Mouse (Mus musculus) myocyte (in vitro differentiated cells): ENCODE measurements at regions not wholly inside any gene's neighbourhood (a gene's known extent, or its start where the extent isn't known, plus 50 kb on each side); places are given as distances from the start of the nearest gene placed in this dataset.

ENCODE experiments used
- H3K27me3 ChIP-seq: one replicate; pipeline ENCODE4 v1.6.1; 2011; ENCODE audit not compliant: control insufficient read depth, insufficient read depth, insufficient read length
- H3K36me3 ChIP-seq: one replicate; pipeline ENCODE4 v1.6.1; 2011; ENCODE audit not compliant: control insufficient read depth, insufficient read depth
- H3K4me2 ChIP-seq: one replicate; pipeline ENCODE4 v1.6.1; 2011; ENCODE audit warnings: low read depth, control low read depth
- H3K4me3 ChIP-seq: one replicate; pipeline ENCODE4 v1.5.1; 2011; ENCODE audit warnings: mild to moderate bottlenecking, control low read depth, moderate library complexity
- H3K79me2 ChIP-seq: one replicate; pipeline ENCODE4 v1.6.1; 2011; ENCODE audit not compliant: control insufficient read depth, insufficient read depth
- H3ac ChIP-seq: one replicate; pipeline ENCODE4 v1.6.1; 2011; ENCODE audit not compliant: control insufficient read depth, insufficient read length
- CEBPB ChIP-seq: IDR thresholded peaks from 2 replicates; pipeline ENCODE4 v1.6.1; 2011; ENCODE audit warnings: mild to moderate bottlenecking, moderate library complexity; ENCODE audit not compliant: poor library complexity, insufficient read depth, severe bottlenecking
- E2F4 ChIP-seq: IDR thresholded peaks from one replicate; pipeline ENCODE4 v1.6.1; 2011; ENCODE audit warnings: mild to moderate bottlenecking, control low read depth, moderate library complexity; ENCODE audit not compliant: insufficient read depth
- MAX ChIP-seq: IDR thresholded peaks from one replicate; pipeline ENCODE4 v1.6.1; 2011; ENCODE audit warnings: low read depth, mild to moderate bottlenecking, control low read depth
- MYOD1 ChIP-seq, 3 experiments: IDR thresholded peaks; one replicate each; pipeline ENCODE4 v1.6.1; 2011; ENCODE audit warnings: control low read depth in 2 of 3, low read depth in 2 of 3, mild to moderate bottlenecking in 2 of 3, moderate library complexity in 1 of 3; ENCODE audit not compliant: insufficient read length in 2 of 3, control insufficient read depth in 1 of 3
- MYOG ChIP-seq, 3 experiments: IDR thresholded peaks; one replicate each; pipeline ENCODE4 v1.6.1; 2011; ENCODE audit warnings: control low read depth in 2 of 3, low read depth in 2 of 3, mild to moderate bottlenecking in 2 of 3; ENCODE audit not compliant: insufficient read length in 2 of 3, control insufficient read depth in 1 of 3, insufficient read depth in 1 of 3
- POLR2A ChIP-seq: IDR thresholded peaks from one replicate; pipeline ENCODE4 v1.6.1; 2011; ENCODE audit warnings: low read depth, mild to moderate bottlenecking, control low read depth, moderate library complexity; ENCODE audit not compliant: insufficient read length
- POLR2AphosphoS2 ChIP-seq: IDR thresholded peaks from one replicate; pipeline ENCODE4 v1.6.1; 2011; ENCODE audit warnings: low read depth, control low read depth; ENCODE audit not compliant: insufficient read length
- REST ChIP-seq: IDR thresholded peaks from one replicate; pipeline ENCODE4 v1.6.1; 2011; ENCODE audit warnings: mild to moderate bottlenecking, control low read depth, moderate library complexity; ENCODE audit not compliant: insufficient read depth, insufficient read length
- SRF ChIP-seq: IDR thresholded peaks from one replicate; pipeline ENCODE4 v1.6.1; 2011; ENCODE audit warnings: low read depth; ENCODE audit not compliant: control insufficient read depth, insufficient read length
- TCF12 ChIP-seq: IDR thresholded peaks from one replicate; pipeline ENCODE4 v1.6.1; 2011; ENCODE audit warnings: mild to moderate bottlenecking, control low read depth; ENCODE audit not compliant: poor library complexity, insufficient read depth, severe bottlenecking
- TCF3 ChIP-seq: IDR thresholded peaks from one replicate; pipeline ENCODE4 v1.6.1; 2011; ENCODE audit warnings: low read depth, control low read depth; ENCODE audit not compliant: insufficient read length
- USF1 ChIP-seq: IDR thresholded peaks from one replicate; pipeline ENCODE4 v1.6.1; 2011; ENCODE audit warnings: low read depth, mild to moderate bottlenecking, control low read depth, moderate library complexity

- no peaks in the 10 kb centered on the region for H3K27me3 ChIP-seq
- TF ChIP-seq MYOG (IDR thresholded peaks at IDR 0.05; ENCODE audit: control insufficient read depth in 1 of 3, insufficient read depth in 1 of 3, insufficient read length in 2 of 3, low read depth in 2 of 3) (no peak), TCF3 (no peak), E2F4 (no peak), USF1 (no peak), REST (no peak), POLR2A (no peak), MAX (no peak), TCF12 (no peak), POLR2AphosphoS2 (no peak), CEBPB (no peak), SRF (no peak), MYOD1 (IDR thresholded peaks at IDR 0.05; ENCODE audit: control insufficient read depth in 1 of 3, insufficient read length in 2 of 3, low read depth in 2 of 3) (no peak)
- H3K79me2 ChIP-seq: no peaks in the 10 kb centered on the region
- H3K4me2 ChIP-seq: no peak overlapping the region
- H3K4me3 ChIP-seq: no peak overlapping the region
- H3K36me3 ChIP-seq: no peaks in the 10 kb centered on the region
- H3ac ChIP-seq: no peak overlapping the region
Observed at GRCm38 (mm10) chr3:15118634-15119356, 213.3 kb downstream of the Gm9733 start.

GRCm38 (mm10) chr3:15126736-15127135 lies 205.4 kb downstream of the Gm9733 start:
- Histone ChIP-seq H3K4me2 (no peak overlapping the region), H3K79me2 (no peaks in the 10 kb centered on the region), H3ac (no peak overlapping the region), H3K36me3 (no peaks in the 10 kb centered on the region), H3K27me3 (no peaks in the 10 kb centered on the region), H3K4me3 (no peak overlapping the region)
- TF ChIP-seq CEBPB: no peak
- TF ChIP-seq MAX: no peak
- no peak for TF ChIP-seq POLR2A
- no peak for TF ChIP-seq MYOG (IDR thresholded peaks at IDR 0.05; ENCODE audit: control insufficient read depth in 1 of 3, insufficient read depth in 1 of 3, insufficient read length in 2 of 3, low read depth in 2 of 3)
- TF ChIP-seq TCF12: no peak
- TF ChIP-seq MYOD1 (IDR thresholded peaks at IDR 0.05; ENCODE audit: control insufficient read depth in 1 of 3, insufficient read length in 2 of 3, low read depth in 2 of 3): no peak
- TF ChIP-seq SRF: no peak
- no peak for TF ChIP-seq TCF3
- no peak for TF ChIP-seq POLR2AphosphoS2
- no peak for TF ChIP-seq E2F4
- TF ChIP-seq USF1: no peak
- no peak for TF ChIP-seq REST

DNA sequence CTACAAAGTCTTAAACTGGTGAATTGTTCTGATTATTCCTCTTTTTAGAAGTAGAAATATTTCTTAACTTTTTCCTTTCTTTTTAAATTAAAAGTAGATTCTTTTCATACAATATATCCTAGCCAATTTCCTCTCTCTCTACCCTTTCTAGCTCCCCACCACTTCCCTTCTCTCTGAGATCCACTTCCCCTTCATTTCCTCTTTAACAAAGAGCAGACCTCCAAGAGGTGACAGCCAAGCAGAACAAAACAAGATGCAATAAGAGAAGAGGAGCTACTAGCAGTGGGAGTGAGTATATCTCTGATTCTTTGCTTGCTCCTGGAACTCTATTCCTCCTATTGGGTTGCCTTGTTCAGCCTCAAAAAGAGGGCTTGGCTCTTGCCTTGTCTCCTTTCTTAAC lies 203.7 kb downstream of the Gm9733 start:
- H3ac ChIP-seq: no peak overlapping the region

GRCm38 (mm10) chr3:15128960-15129359 lies 203.1 kb downstream of the Gm9733 start:
- no peak for TF ChIP-seq CEBPB
- no peak for TF ChIP-seq USF1
- TF ChIP-seq MYOD1 (IDR thresholded peaks at IDR 0.05; ENCODE audit: control insufficient read depth in 1 of 3, insufficient read length in 2 of 3, low read depth in 2 of 3): no peak
- no peak for TF ChIP-seq MYOG (IDR thresholded peaks at IDR 0.05; ENCODE audit: control insufficient read depth in 1 of 3, insufficient read depth in 1 of 3, insufficient read length in 2 of 3, low read depth in 2 of 3)
- TF ChIP-seq POLR2AphosphoS2: no peak
- TF ChIP-seq TCF12: no peak
- TF ChIP-seq POLR2A: no peak
- no peak for TF ChIP-seq E2F4
- TF ChIP-seq TCF3: no peak
- Histone ChIP-seq H3K36me3 (no peaks in the 10 kb centered on the region), H3K79me2 (no peaks in the 10 kb centered on the region), H3K4me2 (no peak overlapping the region), H3K4me3 (no peak overlapping the region), H3K27me3 (no peaks in the 10 kb centered on the region), H3ac (no peak overlapping the region)

More for the DNA sequence above, 203.7 kb downstream of the Gm9733 start:
- Histone ChIP-seq H3K36me3 (no peaks in the 10 kb centered on the region), H3K4me2 (no peak overlapping the region), H3K79me2 (no peaks in the 10 kb centered on the region), H3K4me3 (no peak overlapping the region), H3K27me3 (no peaks in the 10 kb centered on the region)
- TF ChIP-seq REST: no peak

DNA sequence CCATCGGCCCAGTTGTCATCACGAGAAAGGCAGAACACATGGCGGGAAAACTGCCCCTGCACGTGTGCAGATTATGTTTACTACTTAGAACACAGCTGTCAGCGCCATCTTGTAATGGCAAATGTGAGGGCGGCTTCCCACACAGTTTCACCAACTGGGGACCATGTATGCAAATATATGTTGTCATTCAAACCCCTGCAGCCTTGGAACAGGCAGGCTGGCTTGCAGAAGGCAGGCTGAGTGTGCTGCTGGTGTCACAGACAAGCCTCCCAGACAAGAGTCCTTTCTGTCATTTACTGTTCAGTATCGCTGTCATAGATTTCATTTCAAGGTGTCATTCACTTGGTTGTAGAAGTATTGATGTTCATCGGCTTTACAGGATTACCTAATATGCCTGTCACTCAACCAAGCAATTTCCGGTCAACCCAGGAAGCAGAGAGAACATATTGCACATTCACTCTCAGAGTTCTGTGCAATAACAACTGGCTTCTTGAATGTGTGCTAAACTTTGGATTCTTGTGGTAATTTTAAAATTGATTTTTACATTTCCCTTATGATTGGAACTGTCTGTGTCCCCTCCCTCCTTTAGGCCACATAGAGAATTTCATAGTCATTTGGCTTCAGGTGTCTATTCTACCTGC lies 202.3 kb downstream of the Gm9733 start:
- TF ChIP-seq E2F4 (no peak), MAX (no peak), TCF3 (no peak), MYOG (IDR thresholded peaks at IDR 0.05; ENCODE audit: control insufficient read depth in 1 of 3, insufficient read depth in 1 of 3, insufficient read length in 2 of 3, low read depth in 2 of 3) (no peak), TCF12 (no peak), USF1 (no peak), MYOD1 (IDR thresholded peaks at IDR 0.05; ENCODE audit: control insufficient read depth in 1 of 3, insufficient read length in 2 of 3, low read depth in 2 of 3) (no peak), POLR2AphosphoS2 (no peak), CEBPB (no peak), REST (no peak), POLR2A (no peak), SRF (no peak)
- Histone ChIP-seq H3ac (no peak overlapping the region), H3K79me2 (no peaks in the 10 kb centered on the region), H3K4me3 (no peak overlapping the region), H3K4me2 (no peak overlapping the region), H3K36me3 (no peaks in the 10 kb centered on the region), H3K27me3 (no peaks in the 10 kb centered on the region)
